Mouse (Mus musculus) kidney, embryonic 15.5 days (tissue): ENCODE measurements around the gene Nceh1. TPM values are rescaled to one million over a fixed set of nuclear protein-coding genes. Genes with fewer than 3 reads are reported as not detected.
A peak's percentile ranks its signal among the peaks of the same experiment; 100 is the strongest.

Experiments
- ATAC-seq: fragments of 200-750 bp; cut with Nextera tagmentation; replicated peaks from 2 replicates; pipeline ENCODE4 v1.8.0; 2017; ENCODE audit warnings: moderate TSS enrichment; ENCODE audit not compliant: low FRiP score
- H3K27ac ChIP-seq: fragments of 300-500 bp; sonication (generic); 2 replicates; pipeline ENCODE4 v1.5.1; 2015; ENCODE audit warnings: mild to moderate bottlenecking, inconsistent platforms
- H3K27me3 ChIP-seq: fragments of 300-500 bp; sonication (generic); 2 replicates; pipeline ENCODE4 v1.6.1; 2015; ENCODE audit warnings: inconsistent platforms
- H3K36me3 ChIP-seq: fragments of 300-500 bp; sonication (generic); 2 replicates; pipeline ENCODE4 v1.6.1; 2015; ENCODE audit warnings: inconsistent platforms
- H3K4me1 ChIP-seq: fragments of 300-500 bp; sonication (generic); 2 replicates; pipeline ENCODE4 v1.6.1; 2015; ENCODE audit warnings: inconsistent platforms
- H3K4me2 ChIP-seq: fragments of 300-500 bp; sonication (generic); 2 replicates; pipeline ENCODE4 v1.6.1; 2015; ENCODE audit warnings: moderate library complexity, mild to moderate bottlenecking, inconsistent platforms
- H3K4me3 ChIP-seq: fragments of 300-500 bp; sonication (generic); replicated peaks from 2 replicates; pipeline ENCODE4 v1.5.1; 2015; ENCODE audit warnings: mild to moderate bottlenecking, inconsistent platforms
- H3K9ac ChIP-seq: fragments of 300-500 bp; sonication (generic); 2 replicates; pipeline ENCODE4 v1.6.1; 2015; ENCODE audit warnings: mild to moderate bottlenecking, inconsistent platforms
- H3K9me3 ChIP-seq: fragments of 300-500 bp; sonication (generic); replicated peaks from 2 replicates; pipeline ENCODE4 v1.6.1; 2016; ENCODE audit warnings: inconsistent platforms
- WGBS: fragments of 180-500 bp; shearing (Covaris S2); methylation state at CpG from one replicate; pipeline ENCODE4 v1.1.7; 2015; ENCODE audit warnings: mixed read lengths; 5-methylcytosine and 5-hydroxymethylcytosine counted together
- polyA plus RNA-seq: library from polyadenylated mRNA; unstranded; fragments of >200 nt; fragmentation: Nextera tagmentation; extraction: Ambion mirVana; gene quantifications from 2 replicates; pipeline ENCODE4 v1.2.1, GENCODE M21; 2015

Nceh1 gene
- polyA plus RNA-seq, 1 experiment from 2014 or later = 16.3 TPM

- 55% methylated on average over 7 of the region's 7 CpGs for WGBS
Measured at GRCm38 (mm10) chr3:27293645-27294385, 111.0 kb downstream of the Nceh1 start.

DNA sequence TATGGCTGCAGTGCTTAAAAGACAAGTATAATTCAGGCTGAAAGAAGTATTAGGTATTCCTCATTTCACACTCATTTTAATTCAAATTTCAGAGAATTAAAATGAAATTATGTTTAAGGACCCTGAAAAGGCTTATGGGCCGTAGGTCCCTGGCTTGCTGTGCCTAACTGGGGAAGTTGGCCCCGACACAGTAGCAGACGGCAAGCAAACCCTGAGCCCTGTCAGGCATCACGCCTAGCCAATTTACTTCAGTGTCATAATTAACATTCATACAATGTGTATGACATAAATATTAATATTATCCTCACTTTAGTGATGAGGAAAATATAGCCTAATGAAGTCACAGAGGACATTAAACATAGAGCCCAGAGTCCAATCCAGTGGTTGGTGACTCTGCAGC lies 117.7 kb downstream of the Nceh1 start:
- 91% methylated on average over 4 of the region's 4 CpGs for WGBS
- Histone ChIP-seq H3K27me3 (no peaks in the 10 kb centered on the region), H3K4me2 (no peak overlapping the region)

More at GRCm38 (mm10) chr3:27293645-27294385, 111.0 kb downstream of the Nceh1 start:
- no peaks in the 10 kb centered on the region for H3K27me3 ChIP-seq
- H3K27ac ChIP-seq = no peak overlapping the region
- H3K9ac ChIP-seq = no peak overlapping the region
- no peak overlapping the region for H3K4me2 ChIP-seq
- H3K4me1 ChIP-seq = peaks cover 6% of the 10 kb centered on the region
- no peaks in the 10 kb centered on the region for H3K36me3 ChIP-seq
- no peaks in the 10 kb centered on the region for H3K9me3 ChIP-seq
- no peak for ATAC-seq
- H3K4me3 ChIP-seq = no peak overlapping the region

GRCm38 (mm10) chr3:27302339-27303022 lies 119.7 kb downstream of the Nceh1 start:
- no peak overlapping the region for H3K4me3 ChIP-seq
- no peaks in the 10 kb centered on the region for H3K27me3 ChIP-seq
- 50% methylated on average over 9 of the region's 9 CpGs for WGBS
- ATAC-seq = peak; percentile 58; the same call in 1 of the 2 replicates
- H3K36me3 ChIP-seq = no peaks in the 10 kb centered on the region
- H3K4me2 ChIP-seq = no peak overlapping the region
- H3K27ac ChIP-seq = 0 out of 2 replicates have a peak overlapping the region, but pooled peaks have one; percentile 27
- peaks cover 5% of the 10 kb centered on the region; the same call in 1 of the 2 replicates for H3K4me1 ChIP-seq
- no peaks in the 10 kb centered on the region for H3K9me3 ChIP-seq
- no peak overlapping the region for H3K9ac ChIP-seq

More for the DNA sequence above, 117.7 kb downstream of the Nceh1 start:
- Histone ChIP-seq H3K4me1 (peaks cover 5% of the 10 kb centered on the region; the same call in 1 of the 2 replicates), H3K27ac (no peak overlapping the region), H3K9ac (no peak overlapping the region), H3K4me3 (no peak overlapping the region), H3K9me3 (no peaks in the 10 kb centered on the region), H3K36me3 (no peaks in the 10 kb centered on the region)
- no peak for ATAC-seq

- Histone ChIP-seq H3K27me3 (no peaks in the 10 kb centered on the region), H3K27ac (no peak overlapping the region), H3K36me3 (no peaks in the 10 kb centered on the region), H3K4me3 (no peak overlapping the region), H3K4me1 (peaks cover 5% of the 10 kb centered on the region; the same call in 1 of the 2 replicates), H3K4me2 (no peak overlapping the region), H3K9ac (no peak overlapping the region), H3K9me3 (no peaks in the 10 kb centered on the region)
- WGBS = 77% methylated on average over 10 of the region's 10 CpGs
- ATAC-seq = no peak
Measured at GRCm38 (mm10) chr3:27306815-27307214, 124.0 kb downstream of the Nceh1 start.

DNA sequence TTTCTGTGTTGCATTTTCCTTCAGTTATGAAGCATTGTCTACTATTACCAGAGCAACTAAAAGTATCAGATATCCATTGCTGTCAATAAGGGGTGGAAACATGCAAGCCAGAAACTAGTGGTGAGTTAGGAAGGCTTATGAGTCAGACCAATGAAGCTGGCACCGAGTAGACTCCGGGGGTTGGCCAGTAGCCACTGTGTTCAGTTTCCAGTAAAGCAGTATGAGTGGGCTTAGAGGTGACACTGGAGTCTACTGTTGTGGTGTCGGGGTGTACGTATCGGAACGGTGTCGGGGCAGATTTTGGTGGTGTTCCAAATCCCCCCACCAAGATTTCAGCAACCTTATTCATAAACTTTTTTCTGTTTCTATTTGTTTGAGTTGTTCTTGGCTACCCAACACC lies 128.2 kb downstream of the Nceh1 start:
- Histone ChIP-seq H3K4me3 (no peak overlapping the region), H3K27me3 (no peaks in the 10 kb centered on the region), H3K4me2 (no peak overlapping the region), H3K9ac (no peak overlapping the region), H3K27ac (no peak overlapping the region), H3K9me3 (no peaks in the 10 kb centered on the region), H3K4me1 (no peaks in the 10 kb centered on the region), H3K36me3 (no peaks in the 10 kb centered on the region)
- WGBS = 85% methylated on average over 7 of the region's 7 CpGs
- no peak for ATAC-seq

GRCm38 (mm10) chr3:27311475-27311874 lies 128.7 kb downstream of the Nceh1 start:
- Histone ChIP-seq H3K4me1 (peaks cover under 1% of the 10 kb centered on the region; the same call in 1 of the 2 replicates), H3K9me3 (no peaks in the 10 kb centered on the region), H3K36me3 (no peaks in the 10 kb centered on the region), H3K4me2 (no peak overlapping the region), H3K4me3 (no peak overlapping the region), H3K27me3 (no peaks in the 10 kb centered on the region), H3K27ac (no peak overlapping the region), H3K9ac (no peak overlapping the region)
- no peak for ATAC-seq
- 82% methylated on average over 4 of the region's 4 CpGs for WGBS

DNA sequence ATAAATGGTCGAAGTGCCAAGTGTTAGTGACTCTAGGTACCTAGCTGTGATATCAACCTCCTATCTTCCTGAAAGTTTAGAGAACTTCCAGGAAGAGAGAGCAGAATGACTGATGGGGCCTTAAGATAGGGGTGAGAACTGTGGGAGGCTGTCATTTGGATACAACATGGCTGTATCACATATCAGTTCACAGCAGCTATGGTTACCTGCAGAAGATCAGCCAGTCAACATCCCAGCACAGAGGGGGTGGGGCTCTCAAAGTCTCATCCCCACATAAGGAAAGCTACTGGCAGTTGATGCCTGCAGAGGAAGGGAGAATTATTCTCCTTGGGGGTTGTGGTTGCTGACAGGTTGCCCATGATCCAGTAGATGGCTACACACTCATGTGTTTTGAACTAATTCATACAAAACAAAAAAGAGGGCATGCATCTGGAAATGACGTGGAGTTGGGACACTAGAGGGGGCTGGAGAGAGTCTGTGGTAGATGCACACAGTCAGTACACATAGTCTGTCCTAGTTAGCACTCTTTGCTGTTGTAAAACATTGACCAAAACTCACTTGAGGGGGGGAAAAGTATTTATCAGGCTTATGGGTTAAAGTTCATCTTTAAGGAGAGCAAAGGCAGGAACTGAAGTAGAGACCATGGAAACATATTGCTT lies 131.9 kb downstream of the Nceh1 start:
- no peak for ATAC-seq
- Histone ChIP-seq H3K36me3 (no peaks in the 10 kb centered on the region), H3K27ac (no peak overlapping the region), H3K4me3 (no peak overlapping the region), H3K4me1 (peaks cover 10% of the 10 kb centered on the region; the same call in 1 of the 2 replicates), H3K9me3 (no peaks in the 10 kb centered on the region), H3K27me3 (no peaks in the 10 kb centered on the region), H3K9ac (no peak overlapping the region), H3K4me2 (no peak overlapping the region)
- WGBS = 73% methylated on average over 2 of the region's 2 CpGs

- ATAC-seq = 0 out of 2 replicates have a peak, but pooled peaks have one; percentile 9
- Histone ChIP-seq H3K4me1 (peaks cover 12% of the 10 kb centered on the region; the same call in 1 of the 2 replicates), H3K27me3 (no peaks in the 10 kb centered on the region), H3K9me3 (no peaks in the 10 kb centered on the region), H3K9ac (no peak within 1 kb of the TSS), H3K4me2 (peak within 1 kb of the TSS; percentile 37), H3K36me3 (no peaks in the 10 kb centered on the region), H3K4me3 (no peak within 1 kb of the TSS), H3K27ac (peak within 1 kb of the TSS; percentile 15)
- 68% methylated on average over 9 of the region's 9 CpGs for WGBS
Measured at GRCm38 (mm10) chr3:27316559-27317287, 134.0 kb downstream of the Nceh1 start, which contains the start of gene Tnfsf10. Tnfsf10 (plus strand) TSS chr3:27317028.

DNA sequence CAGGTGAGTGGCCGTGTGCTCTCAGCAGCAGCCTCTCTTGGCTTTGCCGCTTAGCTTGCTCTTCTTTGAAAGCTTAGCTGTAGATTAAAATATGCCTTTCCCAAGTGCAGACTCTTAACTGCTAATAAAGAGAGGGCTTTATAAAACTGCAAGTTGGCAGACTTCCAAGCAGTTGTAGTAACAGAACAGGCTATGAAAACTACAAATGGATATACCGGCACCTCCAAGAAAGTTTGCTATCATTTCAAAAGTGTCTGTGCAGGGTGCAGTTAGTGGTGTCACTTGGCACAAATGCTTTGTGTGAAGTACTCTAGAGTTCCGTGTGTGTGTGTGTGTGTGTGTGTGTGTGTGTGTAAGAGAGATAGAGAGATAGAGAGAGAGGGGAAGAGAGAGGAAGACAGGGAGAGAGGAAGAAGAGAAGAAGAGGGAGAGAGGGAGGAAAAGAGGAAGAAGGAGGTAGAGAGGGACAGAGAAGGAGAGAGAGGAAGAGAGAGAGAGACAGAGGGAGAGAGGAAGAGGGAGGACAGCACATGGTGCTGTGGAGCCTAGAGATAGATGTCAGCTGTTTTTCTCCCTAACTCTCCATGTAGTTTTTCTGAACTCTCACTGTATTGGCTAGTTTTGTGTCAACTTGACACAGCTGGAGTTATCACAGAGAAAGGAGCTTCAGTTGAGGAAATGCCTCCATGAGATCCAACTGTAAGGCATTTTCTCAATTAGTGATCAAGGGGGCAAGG lies 134.7 kb downstream of the Nceh1 start:
- Histone ChIP-seq H3K27ac (peak overlapping the region; percentile 15), H3K27me3 (no peaks in the 10 kb centered on the region), H3K9ac (no peak overlapping the region), H3K9me3 (no peaks in the 10 kb centered on the region), H3K4me1 (peaks cover 12% of the 10 kb centered on the region; the same call in 1 of the 2 replicates), H3K36me3 (no peaks in the 10 kb centered on the region), H3K4me3 (no peak overlapping the region), H3K4me2 (peak overlapping the region; percentile 37)
- ATAC-seq = 0 out of 2 replicates have a peak, but pooled peaks have one; percentile 22
- WGBS = 44% methylated on average over 4 of the region's 4 CpGs

- Histone ChIP-seq H3K4me2 (no peak overlapping the region), H3K9me3 (no peaks in the 10 kb centered on the region), H3K9ac (no peak overlapping the region), H3K4me3 (no peak overlapping the region), H3K27ac (no peak overlapping the region), H3K36me3 (no peaks in the 10 kb centered on the region), H3K27me3 (no peaks in the 10 kb centered on the region), H3K4me1 (peaks cover 22% of the 10 kb centered on the region; the same call in 1 of the 2 replicates)
- 100% methylated on average over 1 of the region's 1 CpGs for WGBS
- no peak for ATAC-seq
Measured at GRCm38 (mm10) chr3:27319650-27320049, 136.9 kb downstream of the Nceh1 start.
